ENCODE assay signal across 7 mouse cellular contexts in genomic region chr1:146497381-146498081, GRCm38 (mm10). TPM values are rescaled to one million over a fixed set of nuclear protein-coding genes. Genes with fewer than 3 reads are reported as not detected.
A peak's percentile ranks its signal among the peaks of the same experiment; 100 is the strongest.
DNase-seq lines count a peak whose midpoint lies in the region; ATAC-seq lines count a peak whose summit lies in the region.

No protein-coding gene starts in this region.

- no peaks in the 10 kb centered on the region for H3K36me3 ChIP-seq in midbrain, embryonic 16.5 days (ENCODE audit: control insufficient read depth, insufficient read depth, low read length)

- WGBS in midbrain, embryonic 16.5 days, result under 1% methylated on average over 28 of the region's 28 CpGs

- H3K27me3 ChIP-seq in midbrain, embryonic 16.5 days (ENCODE audit: control insufficient read depth, insufficient read depth, low read depth, low read length), result no peaks in the 10 kb centered on the region

- H3K27ac ChIP-seq in midbrain, embryonic 16.5 days (ENCODE audit: low read length), result peak overlapping the region; percentile 89

- H3K4me2 ChIP-seq in midbrain, embryonic 16.5 days (ENCODE audit: low read length), result peak overlapping the region; percentile 81

- no peaks in the 10 kb centered on the region for H3K9me3 ChIP-seq in midbrain, embryonic 16.5 days (replicated peaks; ENCODE audit: control insufficient read depth, low read length, poor library complexity, severe bottlenecking)

- H3K4me1 ChIP-seq in midbrain, embryonic 16.5 days (ENCODE audit: control insufficient read depth, insufficient read depth, low read length), result peaks cover 4% of the 10 kb centered on the region; the same call in 1 of the 2 replicates

- peak overlapping the region; percentile 70 for H3K4me3 ChIP-seq in midbrain, embryonic 16.5 days (ENCODE audit: low read depth, low read length)

- ATAC-seq in midbrain, embryonic 16.5 days, result peak; percentile 84

- DNase-seq in ovary, postnatal 36 days (ENCODE audit: low spot score), result peak; percentile 14
- no peak for DNase-seq in ovary, postnatal 14 days (ENCODE audit: low spot score)
- DNase-seq in cerebellum, adult 8-10 months, result peak; percentile 71
- DNase-seq in forelimb bud, embryonic 11.5 days (ENCODE audit: low read depth, low spot score), result peak; percentile 28
- peak; percentile 26 to 52 for DNase-seq in left cerebral cortex, adult 8-10 months (ENCODE audit: low spot score in 2 of 2)
- no peak for DNase-seq in thymus, postnatal 36 days

- H3K9ac ChIP-seq in midbrain, embryonic 16.5 days (ENCODE audit: low read depth, low read length), result peak overlapping the region; percentile 81

RNA-seq across cellular contexts. Expression of gene Brinp3, which starts 3.0 kb away (rescaled TPM):
- 10 to 100 TPM; 39.0 to 47.8 (median 43.7) TPM for total RNA-seq in left cerebral cortex, adult 8-10 months (2022)
- polyA plus RNA-seq in midbrain, embryonic 16.5 days (2015; fragmentation: Nextera tagmentation; extraction: Ambion mirVana), result 31.6 and 39.2 TPM in 2 replicates

Comparison
In these comparisons a context has a peak if more than half of its experiments do, and no peak if none do; other contexts are left out.
1. DNase-seq: peak in ovary, postnatal 36 days (single experiment), cerebellum, adult 8-10 months (single experiment), forelimb bud, embryonic 11.5 days (single experiment) and left cerebral cortex, adult 8-10 months (2 of 2); none in ovary, postnatal 14 days (single experiment) and thymus, postnatal 36 days (0 of 2).